Mouse (Mus musculus) liver, postnatal 0 days (tissue): ENCODE data around the gene Sult1a1. TPM values are rescaled to one million over a fixed set of nuclear protein-coding genes. Genes with fewer than 3 reads are reported as not detected.

Experiments
- ATAC-seq: fragments of 200-750 bp; cut with Nextera tagmentation; 2 replicates; pipeline ENCODE4 v1.8.0; 2017; ENCODE audit warnings: mild to moderate bottlenecking, moderate library complexity
- DNase-seq: peaks from one replicate; pipeline ENCODE4 v3.0.0-alpha.2; 2016
- H3K27ac ChIP-seq: fragments of 300-500 bp; sonication (generic); 2 replicates; pipeline ENCODE4 v1.5.1; 2014; ENCODE audit warnings: antibody characterized with exemption, moderate library complexity, mild to moderate bottlenecking, low read depth
- H3K27me3 ChIP-seq: fragments of 300-500 bp; sonication (generic); 2 replicates; pipeline ENCODE4 v1.6.1; 2014; ENCODE audit warnings: low read length, control low read depth, mixed read lengths; ENCODE audit not compliant: insufficient read depth
- H3K36me3 ChIP-seq: fragments of 300-500 bp; sonication (generic); replicated peaks from 2 replicates; pipeline ENCODE4 v1.6.1; 2014; ENCODE audit warnings: mild to moderate bottlenecking, control low read depth, low read length, moderate library complexity, mixed read lengths; ENCODE audit not compliant: insufficient read depth
- H3K4me1 ChIP-seq: fragments of 300-500 bp; sonication (generic); 2 replicates; pipeline ENCODE4 v1.6.1; 2014; ENCODE audit warnings: antibody characterized with exemption, mild to moderate bottlenecking, control low read depth; ENCODE audit not compliant: insufficient read depth
- H3K4me2 ChIP-seq: fragments of 300-500 bp; sonication (generic); 2 replicates; pipeline ENCODE4 v1.6.1; 2014; ENCODE audit warnings: low read depth, mild to moderate bottlenecking, low read length, moderate library complexity, mixed read lengths
- H3K4me3 ChIP-seq: fragments of 300-500 bp; sonication (generic); 2 replicates; pipeline ENCODE4 v1.5.1; 2014; ENCODE audit warnings: low read depth, low read length
- H3K9ac ChIP-seq: fragments of 300-500 bp; sonication (generic); replicated peaks from 2 replicates; pipeline ENCODE4 v1.6.1; 2014; ENCODE audit warnings: mild to moderate bottlenecking, moderate library complexity
- H3K9me3 ChIP-seq: fragments of 300-500 bp; sonication (generic); 2 replicates; pipeline ENCODE4 v1.6.1; 2016; ENCODE audit warnings: mild to moderate bottlenecking, control low read depth, low read length, mixed read lengths
- CTCF ChIP-seq: sonication (generic); IDR thresholded peaks from 2 replicates; pipeline ENCODE4 v1.5.1; 2016; ENCODE audit warnings: antibody characterized with exemption, low read depth
- EP300 ChIP-seq: IDR thresholded peaks from 2 replicates; pipeline ENCODE4 v1.6.1; 2016; ENCODE audit warnings: antibody characterized with exemption, low read depth, mild to moderate bottlenecking
- WGBS: fragments of 180-500 bp; shearing (Covaris S2); extraction: QIAGEN DNeasy Blood & Tissue Kit; methylation state at CpG from one replicate; pipeline ENCODE4 v1.1.7; 2014; ENCODE audit not compliant: insufficient replicate concordance; 5-methylcytosine and 5-hydroxymethylcytosine counted together
- polyA plus RNA-seq: library from polyadenylated mRNA; unstranded; fragments of >200 nt; fragmentation: Nextera tagmentation; extraction: Ambion mirVana; gene quantifications from 2 replicates; pipeline ENCODE4 v1.2.1, GENCODE M21; 2015

Gene Sult1a1
- polyA plus RNA-seq, 1 experiment from 2014 or later, result 221 TPM

DNA sequence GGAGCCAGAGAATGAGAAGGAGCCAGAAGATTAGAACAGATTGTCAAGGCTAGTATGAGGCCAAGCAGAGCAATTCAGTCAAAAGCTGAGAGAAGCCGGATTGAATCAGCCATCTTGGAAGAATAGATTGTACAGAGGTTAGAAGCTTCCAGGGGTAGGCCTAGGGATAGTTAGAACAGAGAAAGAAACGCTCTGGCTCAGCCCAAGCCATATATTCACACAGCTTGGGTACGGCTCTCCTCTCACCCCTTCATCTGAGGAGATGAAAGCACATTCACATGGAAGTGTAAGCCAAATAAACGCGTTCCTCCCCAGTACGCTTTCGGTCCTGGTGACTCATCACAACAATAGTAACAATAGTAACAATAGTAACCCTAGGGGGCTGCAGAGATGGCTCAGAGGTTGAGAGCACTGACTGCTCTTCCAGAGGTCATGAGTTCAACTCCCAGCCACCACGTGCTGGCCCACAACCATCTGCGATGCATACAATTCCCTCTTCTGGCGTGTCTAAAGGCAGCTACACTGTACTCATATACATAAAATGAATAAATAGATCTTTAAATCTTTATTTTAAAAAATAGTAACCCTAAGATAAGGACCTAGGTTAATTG, 18.3 kb upstream of the Sult1a1 start:
- Histone ChIP-seq H3K4me3 (peak overlapping the region; percentile 62), H3K9ac (no peak overlapping the region; the same call in 1 of the 2 replicates), H3K4me1 (peaks cover 19% of the 10 kb centered on the region), H3K36me3 (peaks cover 21% of the 10 kb centered on the region), H3K27ac (no peak overlapping the region), H3K4me2 (peak overlapping the region; percentile 84), H3K27me3 (no peaks in the 10 kb centered on the region), H3K9me3 (no peaks in the 10 kb centered on the region)
- no peak for DNase-seq
- ATAC-seq, result no peak
- TF ChIP-seq CTCF (no peak), EP300 (no peak)
- WGBS, result 57% methylated on average over 10 of the region's 10 CpGs

DNA sequence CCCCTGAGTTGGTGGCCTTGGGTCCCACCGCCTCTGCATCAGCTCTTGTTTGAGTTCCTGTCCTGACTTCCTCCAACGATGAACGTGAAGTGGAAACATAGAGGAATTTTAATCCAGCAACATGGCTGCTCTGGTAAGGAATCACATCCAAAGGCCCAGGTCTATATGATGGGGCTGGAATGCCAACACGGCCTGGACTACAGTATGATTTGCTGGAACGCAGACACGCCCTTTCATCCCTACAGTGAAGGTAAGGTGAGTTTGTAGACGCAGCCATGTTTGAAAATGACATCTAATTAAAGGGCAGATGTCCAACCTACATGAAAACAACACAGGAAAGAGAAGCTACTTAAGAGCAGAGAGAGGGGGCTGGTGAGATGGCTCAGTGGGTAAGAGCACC, 17.5 kb upstream of the Sult1a1 start:
- DNase-seq, result no peak
- no peaks in the 10 kb centered on the region for H3K9me3 ChIP-seq
- no peak overlapping the region for H3K4me2 ChIP-seq
- no peak overlapping the region for H3K9ac ChIP-seq
- H3K27ac ChIP-seq, result no peak overlapping the region
- 76% methylated on average over 7 of the region's 7 CpGs for WGBS
- peaks cover 16% of the 10 kb centered on the region for H3K36me3 ChIP-seq
- peaks cover 21% of the 10 kb centered on the region for H3K4me1 ChIP-seq
- TF ChIP-seq EP300, result no peak
- no peak for TF ChIP-seq CTCF
- no peak for ATAC-seq
- no peak overlapping the region for H3K4me3 ChIP-seq
- H3K27me3 ChIP-seq, result no peaks in the 10 kb centered on the region

DNA sequence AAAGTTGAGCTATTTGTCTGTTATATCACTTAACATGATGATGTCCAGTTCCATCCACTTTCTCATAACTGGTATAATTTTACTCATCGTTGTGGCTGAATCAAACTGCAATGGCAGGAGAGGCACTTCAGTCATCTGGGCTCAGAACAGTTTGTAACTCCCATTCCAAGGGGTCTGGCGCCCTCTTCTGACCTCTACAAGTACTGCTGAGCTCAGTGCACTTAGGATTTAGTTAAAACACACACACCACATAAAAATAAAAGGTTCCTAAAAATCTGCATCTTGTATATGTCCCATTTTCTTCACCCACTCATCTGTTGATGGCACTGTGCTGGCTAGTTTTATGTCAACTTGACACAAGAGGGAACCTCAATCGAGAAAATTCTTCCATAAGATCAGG, 17.0 kb upstream of the Sult1a1 start:
- ATAC-seq, result no peak
- no peak overlapping the region for H3K4me3 ChIP-seq
- WGBS, result 27% methylated on average over 3 of the region's 3 CpGs

DNA sequence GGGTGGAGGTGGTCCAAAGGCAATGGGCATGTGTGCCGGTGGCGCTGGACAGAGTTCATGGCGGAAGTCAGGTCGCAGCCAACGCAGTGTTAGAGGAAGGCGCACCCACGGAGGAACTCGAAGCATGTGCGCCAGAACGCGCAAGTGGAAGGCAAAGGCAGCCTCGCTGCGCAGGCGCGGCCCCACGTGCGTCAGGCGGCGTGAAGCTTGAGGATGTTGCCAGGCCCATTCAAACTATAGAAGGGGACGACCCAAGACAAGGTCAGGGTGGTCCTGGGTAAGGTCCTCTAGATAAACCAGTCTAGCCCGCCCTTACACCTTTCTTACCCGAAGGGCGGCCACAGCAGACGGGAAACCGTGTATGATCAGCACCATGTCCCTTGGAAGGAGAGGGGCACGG, 16.2 kb upstream of the Sult1a1 start:
- Histone ChIP-seq H3K4me3 (no peak overlapping the region), H3K9ac (no peak overlapping the region), H3K9me3 (no peaks in the 10 kb centered on the region), H3K4me1 (peaks cover 26% of the 10 kb centered on the region), H3K27me3 (no peaks in the 10 kb centered on the region), H3K27ac (no peak overlapping the region), H3K36me3 (peaks cover 14% of the 10 kb centered on the region; the same call in 1 of the 2 replicates), H3K4me2 (no peak overlapping the region)
- ATAC-seq, result no peak
- DNase-seq, result no peak
- no peak for TF ChIP-seq CTCF
- no peak for TF ChIP-seq EP300
- 89% methylated on average over 26 of the region's 26 CpGs for WGBS

More for the DNA sequence above, 17.0 kb upstream of the Sult1a1 start:
- no peak overlapping the region for H3K27ac ChIP-seq
- no peaks in the 10 kb centered on the region for H3K9me3 ChIP-seq
- peak; percentile 96 for TF ChIP-seq CTCF
- TF ChIP-seq EP300, result no peak
- no peak overlapping the region for H3K9ac ChIP-seq
- H3K4me1 ChIP-seq, result peaks cover 26% of the 10 kb centered on the region
- peak; percentile 89 for DNase-seq
- H3K27me3 ChIP-seq, result no peaks in the 10 kb centered on the region
- H3K4me2 ChIP-seq, result no peak overlapping the region
- H3K36me3 ChIP-seq, result peaks cover 16% of the 10 kb centered on the region; the same call in 1 of the 2 replicates

DNA sequence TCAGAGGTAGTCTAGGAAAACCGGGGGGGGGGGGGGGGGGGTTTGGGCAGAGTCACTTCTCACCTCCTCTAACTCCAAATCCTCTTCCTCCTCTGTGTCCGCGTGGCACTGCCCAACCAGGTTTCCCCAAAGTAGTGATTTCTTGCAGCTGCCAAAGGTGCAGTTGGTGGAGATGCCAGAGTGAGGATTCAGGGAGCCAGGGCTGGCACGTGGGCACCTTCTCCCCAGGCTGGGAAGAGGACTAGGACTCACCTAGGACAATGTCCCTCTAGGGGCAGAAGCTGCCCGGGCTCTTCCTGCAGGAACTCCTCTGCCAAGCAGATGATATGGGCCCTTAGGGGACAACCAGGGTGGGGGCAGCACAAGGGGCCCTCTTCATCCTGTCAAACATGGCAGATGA, 15.4 kb upstream of the Sult1a1 start:
- no peak for DNase-seq
- no peak for ATAC-seq
- Histone ChIP-seq H3K4me1 (peaks cover 25% of the 10 kb centered on the region), H3K4me2 (no peak overlapping the region), H3K9me3 (no peaks in the 10 kb centered on the region), H3K27me3 (no peaks in the 10 kb centered on the region), H3K4me3 (no peak overlapping the region), H3K36me3 (peaks cover 14% of the 10 kb centered on the region; the same call in 1 of the 2 replicates), H3K27ac (no peak overlapping the region; the same call in 1 of the 2 replicates), H3K9ac (no peak overlapping the region)
- WGBS, result 76% methylated on average over 5 of the region's 5 CpGs
- TF ChIP-seq EP300, result no peak
- TF ChIP-seq CTCF, result no peak

DNA sequence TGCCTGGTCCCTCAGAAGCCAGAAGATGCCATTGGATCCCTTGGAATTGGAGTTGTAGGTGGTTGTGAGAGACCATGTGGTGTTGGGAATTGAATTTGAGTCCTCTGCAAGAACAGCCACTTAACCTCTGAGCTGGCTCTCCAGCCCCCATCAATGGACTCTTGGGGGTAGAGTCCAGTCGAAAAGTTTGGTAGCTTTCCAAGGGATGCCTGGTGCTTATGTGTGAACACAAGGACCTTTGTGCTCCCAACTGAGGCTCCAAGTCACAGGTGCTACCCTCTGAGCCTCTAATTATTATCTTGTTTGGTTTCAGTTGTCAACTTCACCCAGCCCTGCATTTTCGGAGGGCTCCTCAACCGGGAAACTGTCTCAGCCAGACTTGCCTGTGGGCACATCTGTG, 14.5 kb upstream of the Sult1a1 start:
- H3K36me3 ChIP-seq, result peaks cover 14% of the 10 kb centered on the region; the same call in 1 of the 2 replicates
- H3K4me3 ChIP-seq, result no peak overlapping the region
- H3K27ac ChIP-seq, result peak overlapping the region; percentile 88
- no peak overlapping the region for H3K4me2 ChIP-seq
- ATAC-seq (peak; percentile 19), DNase-seq (no peak)
- no peaks in the 10 kb centered on the region for H3K9me3 ChIP-seq
- WGBS, result 70% methylated on average over 3 of the region's 3 CpGs
- TF ChIP-seq EP300 (no peak), CTCF (no peak)
- no peaks in the 10 kb centered on the region for H3K27me3 ChIP-seq
- H3K4me1 ChIP-seq, result peaks cover 21% of the 10 kb centered on the region
- no peak overlapping the region for H3K9ac ChIP-seq
